ENCODE assay signal across 9 mouse cellular contexts in the genomic region with DNA sequence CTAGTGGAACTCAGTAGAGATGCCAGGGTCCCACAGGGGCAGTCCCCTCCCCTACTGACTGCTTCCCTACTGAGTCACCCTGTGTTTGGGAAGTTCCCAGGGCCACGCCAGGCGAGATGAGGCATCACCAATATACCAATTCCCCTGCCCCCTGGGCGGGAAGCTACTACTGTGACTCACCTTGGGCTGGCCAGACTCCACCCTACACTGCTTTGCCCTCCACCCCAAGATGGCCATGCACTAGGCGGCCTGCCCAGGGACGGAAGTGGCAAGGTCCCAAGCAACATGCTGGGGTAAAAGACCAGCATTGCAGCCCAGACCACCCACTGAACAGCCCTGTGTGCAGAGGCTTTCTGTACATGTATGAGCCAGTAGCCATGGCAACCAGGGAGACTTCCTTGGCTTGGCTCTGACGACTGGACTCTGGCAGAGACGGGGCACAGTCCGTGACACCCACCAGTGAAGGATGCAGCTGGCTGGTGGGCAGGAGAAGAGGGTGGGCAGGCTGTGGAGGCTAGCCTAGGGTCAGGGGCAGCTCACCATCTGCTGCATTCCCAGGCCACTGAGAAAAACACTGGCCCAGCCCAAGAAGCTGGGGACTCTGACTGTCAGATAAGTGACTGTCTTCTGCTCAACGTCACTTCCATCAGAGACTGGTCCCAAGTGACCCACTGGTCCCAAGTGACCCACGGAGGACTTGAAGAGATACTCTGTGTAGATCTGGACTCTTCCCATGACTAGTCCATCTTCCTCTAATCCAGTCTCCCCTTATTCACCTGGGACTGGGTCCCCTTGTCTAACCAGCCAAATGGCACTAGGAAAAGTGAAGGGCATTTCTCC. TPM values are rescaled to one million over a fixed set of nuclear protein-coding genes. Genes with fewer than 3 reads are reported as not detected.
A peak's percentile ranks its signal among the peaks of the same experiment; 100 is the strongest.
DNase-seq lines count a peak whose midpoint lies in the region; ATAC-seq lines count a peak whose summit lies in the region.
"Had no signal": no experiment of that assay in that cellular context is flagged by ENCODE, and none has a peak within 500 bp of the region (broad histone marks: within the 10 kb centered on the region; RNA-seq: fewer than 3 reads in every experiment).

No protein-coding gene starts in this region.

- H3K4me3 ChIP-seq in forebrain, embryonic 11.5 days (ENCODE audit: low read depth, low read length) = no peak overlapping the region
- H3K4me3 ChIP-seq in forebrain, embryonic 13.5 days = no peak overlapping the region
- no peak overlapping the region for H3K4me3 ChIP-seq in limb, embryonic 11.5 days (ENCODE audit: low read depth, low read length)

- H3K9ac ChIP-seq in forebrain, embryonic 11.5 days (ENCODE audit: low read length) = 0 out of 2 replicates have a peak overlapping the region, but pooled peaks have one; percentile 8
- H3K9ac ChIP-seq in forebrain, embryonic 13.5 days = no peak overlapping the region
- no peak overlapping the region for H3K9ac ChIP-seq in limb, embryonic 11.5 days (ENCODE audit: low read length)

- H3K4me2 ChIP-seq in forebrain, embryonic 11.5 days (ENCODE audit: low read depth, low read length, severe bottlenecking) = no peak overlapping the region
- no peak overlapping the region for H3K4me2 ChIP-seq in forebrain, embryonic 13.5 days
- 0 out of 2 replicates have a peak overlapping the region, but pooled peaks have one; percentile 7 for H3K4me2 ChIP-seq in limb, embryonic 11.5 days (ENCODE audit: low read depth, severe bottlenecking)

- no peak overlapping the region for H3K27ac ChIP-seq in forebrain, embryonic 11.5 days (ENCODE audit: low read depth, low read length)
- no peak overlapping the region; the same call in 1 of the 2 replicates for H3K27ac ChIP-seq in forebrain, embryonic 13.5 days
- no peak overlapping the region for H3K27ac ChIP-seq in limb, embryonic 11.5 days (replicated peaks; ENCODE audit: low read depth, low read length)

- H3K9me3 ChIP-seq in forebrain, embryonic 11.5 days (ENCODE audit: control insufficient read depth, low read length) = no peaks in the 10 kb centered on the region
- H3K9me3 ChIP-seq in forebrain, embryonic 13.5 days (replicated peaks) = no peaks in the 10 kb centered on the region
- H3K9me3 ChIP-seq in limb, embryonic 11.5 days (ENCODE audit: control insufficient read depth, low read length) = no peaks in the 10 kb centered on the region

- H3K4me1 ChIP-seq in forebrain, embryonic 11.5 days (replicated peaks; ENCODE audit: control insufficient read depth, insufficient read depth, low read length) = peaks cover 53% of the 10 kb centered on the region
- H3K4me1 ChIP-seq in forebrain, embryonic 13.5 days = peaks cover 97% of the 10 kb centered on the region
- peaks cover 89% of the 10 kb centered on the region for H3K4me1 ChIP-seq in limb, embryonic 11.5 days (ENCODE audit: control insufficient read depth, insufficient read depth, low read length)

- ATAC-seq in forebrain, embryonic 11.5 days (replicated peaks; ENCODE audit: low FRiP score) = no peak
- no peak for ATAC-seq in forebrain, embryonic 13.5 days
- no peak for ATAC-seq in limb, embryonic 11.5 days (ENCODE audit: insufficient number of reproducible peaks, low FRiP score, low TSS enrichment, low read depth)

- 68% methylated on average over 10 of the region's 10 CpGs for WGBS in forebrain, embryonic 11.5 days
- WGBS in forebrain, embryonic 13.5 days = 54% methylated on average over 10 of the region's 10 CpGs
- 87% methylated on average over 10 of the region's 10 CpGs for WGBS in limb, embryonic 11.5 days

- no peaks in the 10 kb centered on the region for H3K27me3 ChIP-seq in forebrain, embryonic 11.5 days (ENCODE audit: control insufficient read depth, insufficient read depth, low read length)
- H3K27me3 ChIP-seq in forebrain, embryonic 13.5 days = 0 out of 2 replicates have a peak, but pooled peaks cover 5% of the 10 kb centered on the region
- H3K27me3 ChIP-seq in limb, embryonic 11.5 days (ENCODE audit: control insufficient read depth, insufficient read depth, low read length) = no peaks in the 10 kb centered on the region

- no peaks in the 10 kb centered on the region for H3K36me3 ChIP-seq in forebrain, embryonic 11.5 days (ENCODE audit: control insufficient read depth, insufficient read depth, low read length)
- peaks cover 4% of the 10 kb centered on the region; the same call in 1 of the 2 replicates for H3K36me3 ChIP-seq in forebrain, embryonic 13.5 days (ENCODE audit: poor library complexity, severe bottlenecking)
- H3K36me3 ChIP-seq in limb, embryonic 11.5 days (ENCODE audit: control insufficient read depth, insufficient read depth, low read length) = peaks cover 4% of the 10 kb centered on the region

- no peak for DNase-seq in forebrain, embryonic 11.5 days (ENCODE audit: low spot score)
- peak; percentile 95 for DNase-seq in 3134 (ENCODE audit: extremely low read depth, insufficient read length, low spot score)
- peak; percentile 86 for DNase-seq in adrenal gland, adult 8-10 months
- DNase-seq in limb, embryonic 11.5 days (ENCODE audit: low spot score) = no peak
- no peak for DNase-seq in spleen, postnatal 4 days (ENCODE audit: low spot score in 2 of 2)
- DNase-seq in thymus, postnatal 10 days (ENCODE audit: low spot score in 2 of 2) = no peak
- no peak for DNase-seq in right cerebral cortex, adult 18-20 months
- DNase-seq: heart, postnatal 4 days had no signal

RNA-seq across cellular contexts. Expression of gene Bahcc1, which starts 24.5 kb away (rescaled TPM):
- polyA plus RNA-seq in forebrain, embryonic 11.5 days (2014; fragmentation: Nextera tagmentation; extraction: Ambion mirVana) = 25.2 and 30.3 TPM in 2 replicates
- 17.2 TPM in 2 replicates for polyA plus RNA-seq in forebrain, embryonic 13.5 days (2015; fragmentation: Nextera tagmentation; extraction: Ambion mirVana)
- total RNA-seq in adrenal gland, adult 8-10 months (2022) = 10 to 100 TPM; 16.6 to 24.5 (median 19.5) TPM
- polyA plus RNA-seq in limb, embryonic 11.5 days (2014; fragmentation: Nextera tagmentation; extraction: Ambion mirVana) = 24.9 and 27.6 TPM in 2 replicates

Comparison
In these comparisons a context has a peak if more than half of its experiments do, and no peak if none do; other contexts are left out.
1. DNase-seq: peak in 3134 (single experiment) and adrenal gland, adult 8-10 months (single experiment); none in forebrain, embryonic 11.5 days (single experiment), limb, embryonic 11.5 days (single experiment), spleen, postnatal 4 days (0 of 2), thymus, postnatal 10 days (0 of 2) and right cerebral cortex, adult 18-20 months (single experiment).